Mouse (Mus musculus) heart, embryonic 13.5 days (tissue): Measurements from ENCODE around the gene Atr. TPM values are rescaled to one million over a fixed set of nuclear protein-coding genes. Genes with fewer than 3 reads are reported as not detected.
"Not testable (repeated sequence)": the region's sequence is repeated elsewhere in the genome, so short reads cannot be mapped to it uniquely, and the experiment has no call there.

Source experiments
- ATAC-seq: fragments of 200-750 bp; cut with Nextera tagmentation; 2 replicates; pipeline ENCODE4 v1.8.0; 2017; ENCODE audit warnings: moderate TSS enrichment; ENCODE audit not compliant: insufficient number of reproducible peaks, low FRiP score, low TSS enrichment; ENCODE audit errors: extremely low read depth
- H3K27ac ChIP-seq: fragments of 300-500 bp; sonication (generic); replicated peaks from 2 replicates; pipeline ENCODE4 v1.5.1; 2015; ENCODE audit warnings: moderate library complexity, mild to moderate bottlenecking, inconsistent platforms
- H3K27me3 ChIP-seq: fragments of 300-500 bp; sonication (generic); replicated peaks from 2 replicates; pipeline ENCODE4 v1.6.1; 2015; ENCODE audit warnings: mild to moderate bottlenecking, inconsistent platforms
- H3K36me3 ChIP-seq: fragments of 300-500 bp; sonication (generic); 2 replicates; pipeline ENCODE4 v1.6.1; 2015; ENCODE audit warnings: mild to moderate bottlenecking, inconsistent platforms
- H3K4me1 ChIP-seq: fragments of 300-500 bp; sonication (generic); 2 replicates; pipeline ENCODE4 v1.6.1; 2015; ENCODE audit warnings: inconsistent platforms
- H3K4me2 ChIP-seq: fragments of 300-500 bp; sonication (generic); 2 replicates; pipeline ENCODE4 v1.6.1; 2015; ENCODE audit warnings: inconsistent platforms, mild to moderate bottlenecking, moderate library complexity
- H3K4me3 ChIP-seq: fragments of 300-500 bp; sonication (generic); 2 replicates; pipeline ENCODE4 v1.5.1; 2015; ENCODE audit warnings: moderate library complexity, mild to moderate bottlenecking, inconsistent platforms
- H3K9ac ChIP-seq: fragments of 300-500 bp; sonication (generic); 2 replicates; pipeline ENCODE4 v1.6.1; 2015; ENCODE audit warnings: inconsistent platforms, mild to moderate bottlenecking, moderate library complexity
- H3K9me3 ChIP-seq: fragments of 300-500 bp; sonication (generic); 2 replicates; pipeline ENCODE4 v1.6.1; 2016; ENCODE audit warnings: inconsistent platforms
- WGBS: fragments of 180-500 bp; shearing (Covaris S2); methylation state at CpG from one replicate; pipeline ENCODE4 v1.1.7; 2015; ENCODE audit warnings: mixed read lengths; 5-methylcytosine and 5-hydroxymethylcytosine counted together
- polyA plus RNA-seq: library from polyadenylated mRNA; unstranded; fragments of >200 nt; fragmentation: Nextera tagmentation; extraction: Ambion mirVana; gene quantifications from 2 replicates; pipeline ENCODE4 v1.2.1, GENCODE M21; 2015

Atr gene
- polyA plus RNA-seq, 1 experiment from 2014 or later, result 9.0 TPM

GRCm38 (mm10) chr9:95953658-95954057 lies 96.3 kb downstream of the Atr start:
- Histone ChIP-seq H3K4me1 (peaks cover 14% of the 10 kb centered on the region), H3K36me3 (peaks cover 21% of the 10 kb centered on the region), H3K9ac (no peak overlapping the region), H3K4me2 (peak overlapping the region; percentile 74), H3K4me3 (peak overlapping the region; percentile 99), H3K27ac (no peak overlapping the region), H3K27me3 (no peaks in the 10 kb centered on the region), H3K9me3 (no peaks in the 10 kb centered on the region)
- 68% methylated on average over 4 of the region's 4 CpGs for WGBS
- no peak for ATAC-seq

GRCm38 (mm10) chr9:95954226-95954584 lies 96.8 kb downstream of the Atr start:
- under 1% methylated on average over 7 of the region's 7 CpGs for WGBS
- peaks cover 23% of the 10 kb centered on the region for H3K36me3 ChIP-seq
- no peak for ATAC-seq

GRCm38 (mm10) chr9:95954585-95955461 lies 97.4 kb downstream of the Atr start, which contains the start of gene Xrn1:
Gene Xrn1, plus strand, starts transcription at chr9:95954760.
- H3K4me3 ChIP-seq, result peak within 1 kb of the TSS; percentile 99
- peak within 1 kb of the TSS; percentile 74 for H3K4me2 ChIP-seq
- no peaks in the 10 kb centered on the region for H3K9me3 ChIP-seq
- H3K9ac ChIP-seq, result peak within 1 kb of the TSS; percentile 99
- ATAC-seq, result peak; percentile 94; the same call in 1 of the 2 replicates
- H3K27ac ChIP-seq, result peak within 1 kb of the TSS; percentile 96
- no peaks in the 10 kb centered on the region for H3K27me3 ChIP-seq
- peaks cover 17% of the 10 kb centered on the region for H3K4me1 ChIP-seq
- peaks cover 22% of the 10 kb centered on the region for H3K36me3 ChIP-seq
- WGBS, result under 1% methylated on average over 57 of the region's 57 CpGs

More at GRCm38 (mm10) chr9:95954226-95954584, 96.8 kb downstream of the Atr start:
- Histone ChIP-seq H3K4me3 (peak overlapping the region; percentile 99), H3K27me3 (no peaks in the 10 kb centered on the region), H3K4me1 (peaks cover 14% of the 10 kb centered on the region), H3K9ac (peak overlapping the region; percentile 99), H3K9me3 (no peaks in the 10 kb centered on the region), H3K4me2 (peak overlapping the region; percentile 74), H3K27ac (peak overlapping the region; percentile 96)

GRCm38 (mm10) chr9:95957611-95958010 lies 100.2 kb downstream of the Atr start:
- H3K36me3 ChIP-seq, result peaks cover 9% of the 10 kb centered on the region; the same call in 1 of the 2 replicates
- H3K9me3 ChIP-seq, result no peaks in the 10 kb centered on the region
- H3K27ac ChIP-seq, result no peak overlapping the region
- no peaks in the 10 kb centered on the region for H3K27me3 ChIP-seq
- WGBS, result 79% methylated on average over 2 of the region's 2 CpGs
- H3K4me3 ChIP-seq, result no peak overlapping the region
- ATAC-seq, result no peak
- H3K4me2 ChIP-seq, result no peak overlapping the region
- peaks cover 22% of the 10 kb centered on the region for H3K4me1 ChIP-seq
- no peak overlapping the region for H3K9ac ChIP-seq

- 91% methylated on average over 7 of the region's 7 CpGs for WGBS
- Histone ChIP-seq H3K9me3 (no peaks in the 10 kb centered on the region), H3K36me3 (peaks cover 9% of the 10 kb centered on the region; the same call in 1 of the 2 replicates), H3K9ac (no peak overlapping the region), H3K27ac (no peak overlapping the region), H3K4me3 (no peak overlapping the region), H3K27me3 (no peaks in the 10 kb centered on the region), H3K4me1 (peaks cover 22% of the 10 kb centered on the region), H3K4me2 (no peak overlapping the region)
- ATAC-seq, result no peak
These were observed 100.8 kb downstream of the Atr start for GRCm38 (mm10) chr9:95958041-95958730.

GRCm38 (mm10) chr9:95958731-95959105 lies 101.3 kb downstream of the Atr start:
- H3K9ac ChIP-seq, ATAC-seq, H3K27me3 ChIP-seq, H3K4me2 ChIP-seq, H3K4me3 ChIP-seq, H3K27ac ChIP-seq, H3K9me3 ChIP-seq, H3K36me3 ChIP-seq: not testable (repeated sequence)
- 93% methylated on average over 2 of the region's 2 CpGs for WGBS
- H3K4me1 ChIP-seq, result peaks cover 18% of the 10 kb centered on the region

GRCm38 (mm10) chr9:95959246-95959645 lies 101.8 kb downstream of the Atr start:
- Histone ChIP-seq H3K4me3 (no peak overlapping the region), H3K27me3 (no peaks in the 10 kb centered on the region), H3K27ac (no peak overlapping the region), H3K4me1 (peaks cover 14% of the 10 kb centered on the region; the same call in 1 of the 2 replicates), H3K36me3 (peaks cover 13% of the 10 kb centered on the region), H3K4me2 (no peak overlapping the region), H3K9me3 (no peaks in the 10 kb centered on the region), H3K9ac (no peak overlapping the region)
- 77% methylated on average over 6 of the region's 6 CpGs for WGBS
- ATAC-seq, result no peak

GRCm38 (mm10) chr9:95959732-95960428 lies 102.5 kb downstream of the Atr start:
- peaks cover 14% of the 10 kb centered on the region; the same call in 1 of the 2 replicates for H3K4me1 ChIP-seq
- H3K9me3 ChIP-seq, result no peaks in the 10 kb centered on the region
- peaks cover 19% of the 10 kb centered on the region for H3K36me3 ChIP-seq
- no peak for ATAC-seq
- no peaks in the 10 kb centered on the region for H3K27me3 ChIP-seq
- H3K27ac ChIP-seq, result no peak overlapping the region
- 84% methylated on average over 3 of the region's 3 CpGs for WGBS
- no peak overlapping the region for H3K4me3 ChIP-seq
- no peak overlapping the region for H3K9ac ChIP-seq
- H3K4me2 ChIP-seq, result no peak overlapping the region

- no peak overlapping the region for H3K9ac ChIP-seq
- H3K27ac ChIP-seq, result no peak overlapping the region
- H3K4me1 ChIP-seq, result peaks cover 14% of the 10 kb centered on the region; the same call in 1 of the 2 replicates
- H3K9me3 ChIP-seq, result no peaks in the 10 kb centered on the region
- H3K27me3 ChIP-seq, result no peaks in the 10 kb centered on the region
- no peak for ATAC-seq
- H3K36me3 ChIP-seq, result peaks cover 30% of the 10 kb centered on the region
- no peak overlapping the region for H3K4me3 ChIP-seq
- H3K4me2 ChIP-seq, result no peak overlapping the region
These were observed 103.7 kb downstream of the Atr start for GRCm38 (mm10) chr9:95961058-95961457.

GRCm38 (mm10) chr9:95964037-95964436 lies 106.6 kb downstream of the Atr start:
- Histone ChIP-seq H3K4me1 (peaks cover 8% of the 10 kb centered on the region; the same call in 1 of the 2 replicates), H3K27ac (no peak overlapping the region), H3K4me3 (no peak overlapping the region), H3K9ac (no peak overlapping the region), H3K36me3 (peaks cover 37% of the 10 kb centered on the region), H3K4me2 (no peak overlapping the region), H3K9me3 (no peaks in the 10 kb centered on the region), H3K27me3 (no peaks in the 10 kb centered on the region)
- ATAC-seq, result no peak
- WGBS, result 90% methylated on average over 13 of the region's 13 CpGs

- no peak for ATAC-seq
- Histone ChIP-seq H3K4me2 (no peak overlapping the region), H3K4me1 (no peaks in the 10 kb centered on the region), H3K4me3 (no peak overlapping the region), H3K27me3 (no peaks in the 10 kb centered on the region), H3K9me3 (no peaks in the 10 kb centered on the region), H3K36me3 (peaks cover 77% of the 10 kb centered on the region), H3K9ac (no peak overlapping the region), H3K27ac (no peak overlapping the region)
- 86% methylated on average over 2 of the region's 2 CpGs for WGBS
These were observed 120.9 kb downstream of the Atr start for GRCm38 (mm10) chr9:95978279-95978678.
